Mouse (Mus musculus) monocyte, adult 2 months (primary cell): ENCODE measurements around the gene Apln.

ENCODE experiments used
- DNase-seq, 2 experiments: peaks; one replicate each; pipeline ENCODE4 v3.0.0; 2022; ENCODE audit warnings: low spot score in 2 of 2, low read depth in 1 of 2

The Apln gene

GRCm38 (mm10) chrX:48034144-48035113 lies at the start of gene Apln:
TSS of gene Apln (minus strand) at chrX:48034853.
- no peak for DNase-seq

- no peak for DNase-seq
Observed at GRCm38 (mm10) chrX:48082364-48082763, 47.7 kb upstream of the Apln start.

- DNase-seq: no peak
Observed at GRCm38 (mm10) chrX:48076806-48077425, 42.3 kb upstream of the Apln start.

- DNase-seq: no peak
Observed at GRCm38 (mm10) chrX:48074691-48075090, 40.0 kb upstream of the Apln start.

- no peak for DNase-seq
Observed at GRCm38 (mm10) chrX:48072401-48072800, 37.7 kb upstream of the Apln start.

- DNase-seq: no peak
Observed at GRCm38 (mm10) chrX:48071961-48072360, 37.3 kb upstream of the Apln start.

GRCm38 (mm10) chrX:48066891-48067290 lies 32.2 kb upstream of the Apln start:
- no peak for DNase-seq

GRCm38 (mm10) chrX:48064166-48064853 lies 29.7 kb upstream of the Apln start:
- no peak for DNase-seq

- DNase-seq: no peak
Observed at GRCm38 (mm10) chrX:48062481-48062880, 27.8 kb upstream of the Apln start.

- DNase-seq: peak in 1 of 2 experiments; percentile 6
Observed at GRCm38 (mm10) chrX:48054186-48055015, 19.7 kb upstream of the Apln start.

GRCm38 (mm10) chrX:48053743-48054142 lies 19.1 kb upstream of the Apln start:
- DNase-seq: no peak

GRCm38 (mm10) chrX:48046315-48046714 lies 11.7 kb upstream of the Apln start:
- no peak for DNase-seq

GRCm38 (mm10) chrX:48044261-48044660 lies 9.6 kb upstream of the Apln start:
- DNase-seq: no peak

- no peak for DNase-seq
Observed at GRCm38 (mm10) chrX:48042748-48043147, 8.1 kb upstream of the Apln start.

GRCm38 (mm10) chrX:48040379-48040778 lies 5.7 kb upstream of the Apln start:
- DNase-seq: no peak

- DNase-seq: no peak
Observed at GRCm38 (mm10) chrX:48033766-48034143, 898 bp downstream of the Apln start.

- DNase-seq: no peak
Observed at GRCm38 (mm10) chrX:48033024-48033423, 1.6 kb downstream of the Apln start.

GRCm38 (mm10) chrX:48031866-48032265 lies 2.8 kb downstream of the Apln start:
- no peak for DNase-seq

- DNase-seq: no peak
Observed at GRCm38 (mm10) chrX:48030593-48030992, 4.1 kb downstream of the Apln start.

GRCm38 (mm10) chrX:48022811-48023210 lies 11.8 kb downstream of the Apln start:
- no peak for DNase-seq

- peak in 1 of 2 experiments; percentile 30 for DNase-seq
Observed at GRCm38 (mm10) chrX:48019940-48020339, 14.7 kb downstream of the Apln start.
